Mouse (Mus musculus) heart, embryonic 15.5 days (tissue): ENCODE data around the gene Mrps34. TPM values are rescaled to one million over a fixed set of nuclear protein-coding genes. Genes with fewer than 3 reads are reported as not detected.

Source experiments
- ATAC-seq: fragments of 200-750 bp; cut with Nextera tagmentation; replicated peaks from 2 replicates; pipeline ENCODE4 v1.8.0; 2017; ENCODE audit warnings: low read depth, moderate TSS enrichment; ENCODE audit not compliant: insufficient number of reproducible peaks, insufficient read depth, low FRiP score
- H3K27ac ChIP-seq: fragments of 300-500 bp; sonication (generic); 2 replicates; pipeline ENCODE4 v1.5.1; 2015; ENCODE audit warnings: mild to moderate bottlenecking, inconsistent platforms
- H3K27me3 ChIP-seq: fragments of 300-500 bp; sonication (generic); 2 replicates; pipeline ENCODE4 v1.6.1; 2015; ENCODE audit warnings: inconsistent platforms
- H3K36me3 ChIP-seq: fragments of 300-500 bp; sonication (generic); 2 replicates; pipeline ENCODE4 v1.6.1; 2015; ENCODE audit warnings: mild to moderate bottlenecking, inconsistent platforms
- H3K4me1 ChIP-seq: fragments of 300-500 bp; sonication (generic); replicated peaks from 2 replicates; pipeline ENCODE4 v1.6.1; 2015; ENCODE audit warnings: inconsistent platforms
- H3K4me2 ChIP-seq: fragments of 300-500 bp; sonication (generic); 2 replicates; pipeline ENCODE4 v1.6.1; 2015; ENCODE audit warnings: inconsistent platforms, mild to moderate bottlenecking, moderate library complexity
- H3K4me3 ChIP-seq: fragments of 300-500 bp; sonication (generic); 2 replicates; pipeline ENCODE4 v1.5.1; 2015; ENCODE audit warnings: mild to moderate bottlenecking, inconsistent platforms
- H3K9ac ChIP-seq: fragments of 300-500 bp; sonication (generic); 2 replicates; pipeline ENCODE4 v1.6.1; 2015; ENCODE audit warnings: mild to moderate bottlenecking, inconsistent platforms
- H3K9me3 ChIP-seq: fragments of 300-500 bp; sonication (generic); replicated peaks from 2 replicates; pipeline ENCODE4 v1.6.1; 2016; ENCODE audit warnings: inconsistent platforms
- WGBS: fragments of 180-500 bp; shearing (Covaris S2); methylation state at CpG from one replicate; pipeline ENCODE4 v1.1.7; 2015; ENCODE audit warnings: mixed read lengths; 5-methylcytosine and 5-hydroxymethylcytosine counted together
- polyA plus RNA-seq: library from polyadenylated mRNA; unstranded; fragments of >200 nt; fragmentation: Nextera tagmentation; extraction: Ambion mirVana; gene quantifications from 2 replicates; pipeline ENCODE4 v1.2.1, GENCODE M21; 2015

Gene Mrps34
- polyA plus RNA-seq, 1 experiment from 2014 or later, result 74.7 TPM

GRCm38 (mm10) chr17:24881738-24882440 is 13.0 kb upstream of the Mrps34 start:
- WGBS, result 46% methylated on average over 7 of the region's 7 CpGs
- Histone ChIP-seq H3K27ac (no peak overlapping the region), H3K36me3 (peaks cover 12% of the 10 kb centered on the region; the same call in 1 of the 2 replicates), H3K9me3 (no peaks in the 10 kb centered on the region), H3K4me2 (no peak overlapping the region), H3K9ac (no peak overlapping the region), H3K4me3 (no peak overlapping the region), H3K27me3 (no peaks in the 10 kb centered on the region), H3K4me1 (peaks cover 11% of the 10 kb centered on the region)
- no peak for ATAC-seq

GRCm38 (mm10) chr17:24884391-24884790 is 10.5 kb upstream of the Mrps34 start:
- H3K4me2 ChIP-seq, result no peak overlapping the region
- H3K9me3 ChIP-seq, result no peaks in the 10 kb centered on the region
- H3K27ac ChIP-seq, result no peak overlapping the region
- H3K4me3 ChIP-seq, result no peak overlapping the region
- H3K4me1 ChIP-seq, result peaks cover 23% of the 10 kb centered on the region
- peaks cover 12% of the 10 kb centered on the region; the same call in 1 of the 2 replicates for H3K36me3 ChIP-seq
- H3K9ac ChIP-seq, result no peak overlapping the region
- ATAC-seq, result no peak
- 78% methylated on average over 6 of the region's 6 CpGs for WGBS
- no peaks in the 10 kb centered on the region for H3K27me3 ChIP-seq

- Histone ChIP-seq H3K4me2 (peak overlapping the region; percentile 94), H3K27me3 (no peaks in the 10 kb centered on the region), H3K9ac (peak overlapping the region; percentile 73), H3K4me1 (peaks cover 23% of the 10 kb centered on the region), H3K36me3 (peaks cover 17% of the 10 kb centered on the region), H3K27ac (no peak overlapping the region), H3K9me3 (no peaks in the 10 kb centered on the region), H3K4me3 (peak overlapping the region; percentile 94)
- 22% methylated on average over 22 of the region's 22 CpGs for WGBS
- ATAC-seq, result no peak
Observed at GRCm38 (mm10) chr17:24885356-24886133, 9.4 kb upstream of the Mrps34 start.

- Histone ChIP-seq H3K9ac (peak within 1 kb of the TSS; percentile 88), H3K27me3 (no peaks in the 10 kb centered on the region), H3K4me2 (peak within 1 kb of the TSS; percentile 94), H3K9me3 (no peaks in the 10 kb centered on the region), H3K4me1 (peaks cover 23% of the 10 kb centered on the region), H3K27ac (peak within 1 kb of the TSS; percentile 81), H3K4me3 (peak within 1 kb of the TSS; percentile 94), H3K36me3 (peaks cover 25% of the 10 kb centered on the region)
- peak; percentile 96 for ATAC-seq
- under 1% methylated on average over 69 of the region's 69 CpGs for WGBS
Observed at GRCm38 (mm10) chr17:24886134-24886931, 8.6 kb upstream of the Mrps34 start, which contains the start of the genes Nubp2 and Spsb3. TSS of gene Nubp2 (minus strand) at chr17:24886349. TSS of gene Spsb3 (plus strand) at chr17:24886643.

GRCm38 (mm10) chr17:24886932-24887271 is 8.0 kb upstream of the Mrps34 start:
- Histone ChIP-seq H3K36me3 (peaks cover 31% of the 10 kb centered on the region), H3K4me3 (peak overlapping the region; percentile 94), H3K4me1 (peaks cover 23% of the 10 kb centered on the region), H3K9ac (peak overlapping the region; percentile 88), H3K9me3 (no peaks in the 10 kb centered on the region), H3K27me3 (no peaks in the 10 kb centered on the region), H3K4me2 (peak overlapping the region; percentile 92), H3K27ac (peak overlapping the region; percentile 81)
- under 1% methylated on average over 18 of the region's 18 CpGs for WGBS
- 0 out of 2 replicates have a peak, but pooled peaks have one; percentile 3 for ATAC-seq

GRCm38 (mm10) chr17:24887291-24888080 is 7.4 kb upstream of the Mrps34 start:
- no peaks in the 10 kb centered on the region for H3K27me3 ChIP-seq
- no peak for ATAC-seq
- H3K4me2 ChIP-seq, result peak overlapping the region; percentile 92
- peak overlapping the region; percentile 88 for H3K9ac ChIP-seq
- WGBS, result 53% methylated on average over 18 of the region's 18 CpGs
- H3K36me3 ChIP-seq, result peaks cover 35% of the 10 kb centered on the region
- H3K4me3 ChIP-seq, result peak overlapping the region; percentile 94
- no peaks in the 10 kb centered on the region for H3K9me3 ChIP-seq
- peak overlapping the region; percentile 81 for H3K27ac ChIP-seq
- H3K4me1 ChIP-seq, result peaks cover 23% of the 10 kb centered on the region

GRCm38 (mm10) chr17:24888862-24889261 is 6.1 kb upstream of the Mrps34 start:
- no peak overlapping the region for H3K27ac ChIP-seq
- no peak overlapping the region for H3K9ac ChIP-seq
- H3K4me3 ChIP-seq, result no peak overlapping the region
- H3K9me3 ChIP-seq, result no peaks in the 10 kb centered on the region
- H3K4me2 ChIP-seq, result no peak overlapping the region
- WGBS, result 95% methylated on average over 3 of the region's 3 CpGs
- H3K36me3 ChIP-seq, result peaks cover 33% of the 10 kb centered on the region
- peaks cover 27% of the 10 kb centered on the region for H3K4me1 ChIP-seq
- no peak for ATAC-seq
- no peaks in the 10 kb centered on the region for H3K27me3 ChIP-seq

GRCm38 (mm10) chr17:24890151-24891092 is 4.5 kb upstream of the Mrps34 start:
- Histone ChIP-seq H3K4me2 (no peak overlapping the region), H3K4me3 (no peak overlapping the region), H3K27me3 (no peaks in the 10 kb centered on the region), H3K9me3 (no peaks in the 10 kb centered on the region), H3K27ac (no peak overlapping the region), H3K9ac (no peak overlapping the region), H3K36me3 (peaks cover 33% of the 10 kb centered on the region), H3K4me1 (peaks cover 29% of the 10 kb centered on the region)
- no peak for ATAC-seq
- WGBS, result 86% methylated on average over 19 of the region's 19 CpGs

- peaks cover 33% of the 10 kb centered on the region for H3K36me3 ChIP-seq
- H3K4me3 ChIP-seq, result no peak overlapping the region
- no peak for ATAC-seq
- H3K9ac ChIP-seq, result no peak overlapping the region
- H3K27ac ChIP-seq, result no peak overlapping the region
- no peak overlapping the region for H3K4me2 ChIP-seq
- no peaks in the 10 kb centered on the region for H3K27me3 ChIP-seq
- peaks cover 32% of the 10 kb centered on the region for H3K4me1 ChIP-seq
- 91% methylated on average over 13 of the region's 13 CpGs for WGBS
- H3K9me3 ChIP-seq, result no peaks in the 10 kb centered on the region
Observed at GRCm38 (mm10) chr17:24891321-24891720, 3.6 kb upstream of the Mrps34 start.

GRCm38 (mm10) chr17:24892785-24893184 is 2.1 kb upstream of the Mrps34 start:
- Histone ChIP-seq H3K4me2 (no peak overlapping the region), H3K4me3 (no peak overlapping the region), H3K4me1 (peaks cover 39% of the 10 kb centered on the region), H3K27me3 (no peaks in the 10 kb centered on the region), H3K9me3 (no peaks in the 10 kb centered on the region), H3K36me3 (peaks cover 38% of the 10 kb centered on the region), H3K27ac (no peak overlapping the region), H3K9ac (no peak overlapping the region)
- ATAC-seq, result no peak
- 91% methylated on average over 12 of the region's 12 CpGs for WGBS
